Mouse (Mus musculus): ENCODE data around the gene Plk3. TPM values are rescaled to one million over a fixed set of nuclear protein-coding genes. Genes with fewer than 3 reads are reported as not detected.

The Plk3 gene
- polyA plus RNA-seq, 1 experiment from 2014 or later, result 5.6 TPM

- Histone ChIP-seq H3K4me1 (ENCODE audit: control insufficient read depth, insufficient read depth, low read length) (peaks cover 21% of the 10 kb centered on the region), H3K36me3 (ENCODE audit: control insufficient read depth, insufficient read depth, low read length) (peaks cover 5% of the 10 kb centered on the region), H3K9ac (ENCODE audit: low read depth, low read length) (peak within 1 kb of the TSS; percentile 52), H3K4me2 (ENCODE audit: low read depth, low read length) (peak within 1 kb of the TSS; percentile 33), H3K27me3 (replicated peaks; ENCODE audit: control insufficient read depth, insufficient read depth, low read length) (no peaks in the 10 kb centered on the region), H3K9me3 (ENCODE audit: control insufficient read depth, low read length) (no peaks in the 10 kb centered on the region), H3K27ac (replicated peaks; ENCODE audit: low read depth, low read length) (peak within 1 kb of the TSS; percentile 88), H3K4me3 (ENCODE audit: low read depth, low read length) (no peak within 1 kb of the TSS)
- ATAC-seq (ENCODE audit: low read depth), result peak; percentile 48
- 28% methylated on average over 8 of the region's 8 CpGs for WGBS
- peak; percentile 93 for DNase-seq (ENCODE audit: low spot score)
Observed at GRCm38 (mm10) chr4:117125348-117125909, 8.3 kb downstream of the Plk3 start, which contains the start of gene Btbd19. Gene Btbd19 (minus strand): TSS chr4:117125725.

- Histone ChIP-seq H3K9ac (ENCODE audit: low read depth, low read length) (peak overlapping the region; percentile 52), H3K4me1 (ENCODE audit: control insufficient read depth, insufficient read depth, low read length) (peaks cover 24% of the 10 kb centered on the region), H3K27ac (replicated peaks; ENCODE audit: low read depth, low read length) (peak overlapping the region; percentile 88), H3K4me3 (ENCODE audit: low read depth, low read length) (no peak overlapping the region), H3K27me3 (replicated peaks; ENCODE audit: control insufficient read depth, insufficient read depth, low read length) (no peaks in the 10 kb centered on the region), H3K36me3 (ENCODE audit: control insufficient read depth, insufficient read depth, low read length) (peaks cover under 1% of the 10 kb centered on the region; the same call in 1 of the 2 replicates), H3K9me3 (ENCODE audit: control insufficient read depth, low read length) (no peaks in the 10 kb centered on the region), H3K4me2 (ENCODE audit: low read depth, low read length) (peak overlapping the region; percentile 33)
- WGBS, result 59% methylated on average over 14 of the region's 14 CpGs
- DNase-seq (ENCODE audit: low spot score) (no peak), ATAC-seq (ENCODE audit: low read depth) (no peak)
Observed at GRCm38 (mm10) chr4:117124518-117125347, 9.0 kb downstream of the Plk3 start.

GRCm38 (mm10) chr4:117124218-117124517 lies 9.6 kb downstream of the Plk3 start:
- H3K4me3 ChIP-seq (ENCODE audit: low read depth, low read length), result no peak overlapping the region
- H3K9ac ChIP-seq (ENCODE audit: low read depth, low read length), result no peak overlapping the region
- no peak overlapping the region for H3K27ac ChIP-seq (replicated peaks; ENCODE audit: low read depth, low read length)
- DNase-seq (ENCODE audit: low spot score) (no peak), ATAC-seq (ENCODE audit: low read depth) (no peak)
- no peaks in the 10 kb centered on the region; the same call in 1 of the 2 replicates for H3K36me3 ChIP-seq (ENCODE audit: control insufficient read depth, insufficient read depth, low read length)
- 70% methylated on average over 3 of the region's 3 CpGs for WGBS
- H3K4me2 ChIP-seq (ENCODE audit: low read depth, low read length), result no peak overlapping the region
- H3K27me3 ChIP-seq (replicated peaks; ENCODE audit: control insufficient read depth, insufficient read depth, low read length), result no peaks in the 10 kb centered on the region
- no peaks in the 10 kb centered on the region for H3K9me3 ChIP-seq (ENCODE audit: control insufficient read depth, low read length)
- H3K4me1 ChIP-seq (ENCODE audit: control insufficient read depth, insufficient read depth, low read length), result peaks cover 26% of the 10 kb centered on the region

GRCm38 (mm10) chr4:117123546-117124217 lies 10.1 kb downstream of the Plk3 start:
- DNase-seq (ENCODE audit: low spot score), result no peak
- Histone ChIP-seq H3K36me3 (ENCODE audit: control insufficient read depth, insufficient read depth, low read length) (no peaks in the 10 kb centered on the region; the same call in 1 of the 2 replicates), H3K9ac (ENCODE audit: low read depth, low read length) (no peak overlapping the region), H3K4me3 (ENCODE audit: low read depth, low read length) (no peak overlapping the region), H3K4me2 (ENCODE audit: low read depth, low read length) (no peak overlapping the region), H3K4me1 (ENCODE audit: control insufficient read depth, insufficient read depth, low read length) (peaks cover 26% of the 10 kb centered on the region), H3K9me3 (ENCODE audit: control insufficient read depth, low read length) (no peaks in the 10 kb centered on the region), H3K27ac (replicated peaks; ENCODE audit: low read depth, low read length) (no peak overlapping the region), H3K27me3 (replicated peaks; ENCODE audit: control insufficient read depth, insufficient read depth, low read length) (no peaks in the 10 kb centered on the region)
- ATAC-seq (ENCODE audit: low read depth), result no peak
- 79% methylated on average over 7 of the region's 9 CpGs for WGBS

- no peak overlapping the region for H3K4me3 ChIP-seq (ENCODE audit: low read depth, low read length)
- no peaks in the 10 kb centered on the region for H3K27me3 ChIP-seq (replicated peaks; ENCODE audit: control insufficient read depth, insufficient read depth, low read length)
- ATAC-seq (ENCODE audit: low read depth) (no peak), DNase-seq (ENCODE audit: low spot score) (no peak)
- H3K27ac ChIP-seq (replicated peaks; ENCODE audit: low read depth, low read length), result no peak overlapping the region
- peaks cover 26% of the 10 kb centered on the region for H3K4me1 ChIP-seq (ENCODE audit: control insufficient read depth, insufficient read depth, low read length)
- no peak overlapping the region for H3K9ac ChIP-seq (ENCODE audit: low read depth, low read length)
- WGBS, result 80% methylated on average over 4 of the region's 4 CpGs
- no peaks in the 10 kb centered on the region for H3K9me3 ChIP-seq (ENCODE audit: control insufficient read depth, low read length)
- H3K36me3 ChIP-seq (ENCODE audit: control insufficient read depth, insufficient read depth, low read length), result no peaks in the 10 kb centered on the region
- no peak overlapping the region for H3K4me2 ChIP-seq (ENCODE audit: low read depth, low read length)
Observed at GRCm38 (mm10) chr4:117122209-117122608, 11.6 kb downstream of the Plk3 start.

- H3K27ac ChIP-seq (replicated peaks; ENCODE audit: low read depth, low read length), result peak overlapping the region; percentile 90
- peak; percentile 96 for ATAC-seq (ENCODE audit: low read depth)
- H3K4me3 ChIP-seq (ENCODE audit: low read depth, low read length), result peak overlapping the region; percentile 66
- no peaks in the 10 kb centered on the region for H3K36me3 ChIP-seq (ENCODE audit: control insufficient read depth, insufficient read depth, low read length)
- WGBS, result under 1% methylated on average over 60 of the region's 69 CpGs
- H3K27me3 ChIP-seq (replicated peaks; ENCODE audit: control insufficient read depth, insufficient read depth, low read length), result no peaks in the 10 kb centered on the region
- peak overlapping the region; percentile 94 for H3K4me2 ChIP-seq (ENCODE audit: low read depth, low read length)
- peak; percentile 99 for DNase-seq (ENCODE audit: low spot score)
- H3K9ac ChIP-seq (ENCODE audit: low read depth, low read length), result peak overlapping the region; percentile 74
- H3K4me1 ChIP-seq (ENCODE audit: control insufficient read depth, insufficient read depth, low read length), result peaks cover 18% of the 10 kb centered on the region
- H3K9me3 ChIP-seq (ENCODE audit: control insufficient read depth, low read length), result no peaks in the 10 kb centered on the region
Observed at GRCm38 (mm10) chr4:117120445-117121414, 13.0 kb downstream of the Plk3 start.

- Histone ChIP-seq H3K27me3 (replicated peaks; ENCODE audit: control insufficient read depth, insufficient read depth, low read length) (no peaks in the 10 kb centered on the region), H3K9me3 (ENCODE audit: control insufficient read depth, low read length) (no peaks in the 10 kb centered on the region), H3K27ac (replicated peaks; ENCODE audit: low read depth, low read length) (peak overlapping the region; percentile 90), H3K9ac (ENCODE audit: low read depth, low read length) (peak overlapping the region; percentile 74), H3K4me3 (ENCODE audit: low read depth, low read length) (peak overlapping the region; percentile 66), H3K4me2 (ENCODE audit: low read depth, low read length) (peak overlapping the region; percentile 94), H3K36me3 (ENCODE audit: control insufficient read depth, insufficient read depth, low read length) (no peaks in the 10 kb centered on the region), H3K4me1 (ENCODE audit: control insufficient read depth, insufficient read depth, low read length) (peaks cover 11% of the 10 kb centered on the region)
- no peak for DNase-seq (ENCODE audit: low spot score)
- no peak for ATAC-seq (ENCODE audit: low read depth)
- 5% methylated on average over 10 of the region's 10 CpGs for WGBS
Observed at GRCm38 (mm10) chr4:117120052-117120444, 13.7 kb downstream of the Plk3 start.

- Histone ChIP-seq H3K36me3 (ENCODE audit: control insufficient read depth, insufficient read depth, low read length) (no peaks in the 10 kb centered on the region), H3K4me2 (ENCODE audit: low read depth, low read length) (peak overlapping the region; percentile 94), H3K27me3 (replicated peaks; ENCODE audit: control insufficient read depth, insufficient read depth, low read length) (no peaks in the 10 kb centered on the region), H3K4me1 (ENCODE audit: control insufficient read depth, insufficient read depth, low read length) (peaks cover 7% of the 10 kb centered on the region), H3K27ac (replicated peaks; ENCODE audit: low read depth, low read length) (peak overlapping the region; percentile 90), H3K9ac (ENCODE audit: low read depth, low read length) (peak overlapping the region; percentile 74), H3K4me3 (ENCODE audit: low read depth, low read length) (peak overlapping the region; percentile 66), H3K9me3 (ENCODE audit: control insufficient read depth, low read length) (no peaks in the 10 kb centered on the region)
- WGBS, result 74% methylated on average over 5 of the region's 5 CpGs
- ATAC-seq (ENCODE audit: low read depth) (no peak), DNase-seq (ENCODE audit: low spot score) (no peak)
Observed at GRCm38 (mm10) chr4:117119636-117120035, 14.1 kb downstream of the Plk3 start.

Data from embryonic facial prominence, embryonic 14.5 days (tissue).